Mouse (Mus musculus): ENCODE results near the gene Gpx8.

The Gpx8 gene

GRCm38 (mm10) chr13:113046211-113046883 is at the start of gene Gpx8:
Gene Gpx8, minus strand, starts transcription at chr13:113046410.
- H3K4me1 ChIP-seq (replicated peaks; ENCODE audit: low read depth, low read length) = peaks cover 14% of the 10 kb centered on the region
- no peaks in the 10 kb centered on the region for H3K36me3 ChIP-seq (ENCODE audit: insufficient read depth, low read length)
- H3K4me3 ChIP-seq (replicated peaks; ENCODE audit: low read length) = peak within 1 kb of the TSS; percentile 55
- H3K9me3 ChIP-seq (ENCODE audit: low read length) = no peaks in the 10 kb centered on the region
- H3K27me3 ChIP-seq (ENCODE audit: insufficient read depth, low read length) = peaks cover 36% of the 10 kb centered on the region
- TF ChIP-seq POU5F1 (IDR thresholded peaks at IDR 0.05; ENCODE audit: borderline replicate concordance, low read length) (no peak), NANOG (IDR thresholded peaks at IDR 0.05; ENCODE audit: borderline replicate concordance, low read length) (no peak), CTCF (conservative IDR thresholded peaks at IDR 0.05; ENCODE audit: low read length) (peak; percentile 20; the same call in 1 of the 2 replicates)

GRCm38 (mm10) chr13:113094618-113095017 is 48.4 kb upstream of the Gpx8 start:
- Histone ChIP-seq H3K9me3 (ENCODE audit: low read length) (peaks cover 10% of the 10 kb centered on the region), H3K4me1 (replicated peaks; ENCODE audit: low read depth, low read length) (no peaks in the 10 kb centered on the region), H3K27me3 (ENCODE audit: insufficient read depth, low read length) (peaks cover 13% of the 10 kb centered on the region), H3K36me3 (ENCODE audit: insufficient read depth, low read length) (no peaks in the 10 kb centered on the region), H3K4me3 (replicated peaks; ENCODE audit: low read length) (no peak overlapping the region)
- no peak for TF ChIP-seq NANOG (IDR thresholded peaks at IDR 0.05; ENCODE audit: borderline replicate concordance, low read length)
- no peak for TF ChIP-seq POU5F1 (IDR thresholded peaks at IDR 0.05; ENCODE audit: borderline replicate concordance, low read length)

GRCm38 (mm10) chr13:113090489-113090888 is 44.3 kb upstream of the Gpx8 start:
- Histone ChIP-seq H3K4me3 (replicated peaks; ENCODE audit: low read length) (no peak overlapping the region), H3K4me1 (replicated peaks; ENCODE audit: low read depth, low read length) (no peaks in the 10 kb centered on the region), H3K36me3 (ENCODE audit: insufficient read depth, low read length) (no peaks in the 10 kb centered on the region), H3K27me3 (ENCODE audit: insufficient read depth, low read length) (0 out of 2 replicates have a peak, but pooled peaks cover 5% of the 10 kb centered on the region), H3K9me3 (ENCODE audit: low read length) (peaks cover 7% of the 10 kb centered on the region)
- TF ChIP-seq NANOG (IDR thresholded peaks at IDR 0.05; ENCODE audit: borderline replicate concordance, low read length) (no peak), POU5F1 (IDR thresholded peaks at IDR 0.05; ENCODE audit: borderline replicate concordance, low read length) (no peak), CTCF (conservative IDR thresholded peaks at IDR 0.05; ENCODE audit: low read length) (no peak)

- H3K4me1 ChIP-seq (replicated peaks; ENCODE audit: low read depth, low read length) = no peaks in the 10 kb centered on the region
- H3K4me3 ChIP-seq (replicated peaks; ENCODE audit: low read length) = no peak overlapping the region
- H3K27me3 ChIP-seq (ENCODE audit: insufficient read depth, low read length) = 0 out of 2 replicates have a peak, but pooled peaks cover 11% of the 10 kb centered on the region
- no peaks in the 10 kb centered on the region for H3K9me3 ChIP-seq (ENCODE audit: low read length)
- no peaks in the 10 kb centered on the region for H3K36me3 ChIP-seq (ENCODE audit: insufficient read depth, low read length)
- TF ChIP-seq CTCF (conservative IDR thresholded peaks at IDR 0.05; ENCODE audit: low read length) (no peak), POU5F1 (IDR thresholded peaks at IDR 0.05; ENCODE audit: borderline replicate concordance, low read length) (no peak), NANOG (IDR thresholded peaks at IDR 0.05; ENCODE audit: borderline replicate concordance, low read length) (no peak)
Observed at GRCm38 (mm10) chr13:113087226-113088017, 41.2 kb upstream of the Gpx8 start.

- Histone ChIP-seq H3K9me3 (ENCODE audit: low read length) (no peaks in the 10 kb centered on the region), H3K4me3 (replicated peaks; ENCODE audit: low read length) (no peak overlapping the region), H3K27me3 (ENCODE audit: insufficient read depth, low read length) (0 out of 2 replicates have a peak, but pooled peaks cover 9% of the 10 kb centered on the region), H3K4me1 (replicated peaks; ENCODE audit: low read depth, low read length) (no peaks in the 10 kb centered on the region), H3K36me3 (ENCODE audit: insufficient read depth, low read length) (no peaks in the 10 kb centered on the region)
- TF ChIP-seq NANOG (IDR thresholded peaks at IDR 0.05; ENCODE audit: borderline replicate concordance, low read length) (no peak), POU5F1 (IDR thresholded peaks at IDR 0.05; ENCODE audit: borderline replicate concordance, low read length) (no peak), CTCF (conservative IDR thresholded peaks at IDR 0.05; ENCODE audit: low read length) (no peak)
Observed at GRCm38 (mm10) chr13:113084732-113085131, 38.5 kb upstream of the Gpx8 start.

GRCm38 (mm10) chr13:113082101-113082500 is 35.9 kb upstream of the Gpx8 start:
- Histone ChIP-seq H3K4me1 (replicated peaks; ENCODE audit: low read depth, low read length) (no peaks in the 10 kb centered on the region), H3K4me3 (replicated peaks; ENCODE audit: low read length) (no peak overlapping the region), H3K27me3 (ENCODE audit: insufficient read depth, low read length) (0 out of 2 replicates have a peak, but pooled peaks cover 5% of the 10 kb centered on the region), H3K9me3 (ENCODE audit: low read length) (no peaks in the 10 kb centered on the region), H3K36me3 (ENCODE audit: insufficient read depth, low read length) (no peaks in the 10 kb centered on the region)
- TF ChIP-seq NANOG (IDR thresholded peaks at IDR 0.05; ENCODE audit: borderline replicate concordance, low read length) (no peak), CTCF (conservative IDR thresholded peaks at IDR 0.05; ENCODE audit: low read length) (no peak), POU5F1 (IDR thresholded peaks at IDR 0.05; ENCODE audit: borderline replicate concordance, low read length) (no peak)

GRCm38 (mm10) chr13:113079021-113079420 is 32.8 kb upstream of the Gpx8 start:
- H3K9me3 ChIP-seq (ENCODE audit: low read length) = no peaks in the 10 kb centered on the region
- no peak overlapping the region for H3K4me3 ChIP-seq (replicated peaks; ENCODE audit: low read length)
- no peaks in the 10 kb centered on the region for H3K4me1 ChIP-seq (replicated peaks; ENCODE audit: low read depth, low read length)
- no peak for TF ChIP-seq NANOG (IDR thresholded peaks at IDR 0.05; ENCODE audit: borderline replicate concordance, low read length)
- TF ChIP-seq POU5F1 (IDR thresholded peaks at IDR 0.05; ENCODE audit: borderline replicate concordance, low read length) = no peak
- TF ChIP-seq CTCF (conservative IDR thresholded peaks at IDR 0.05; ENCODE audit: low read length) = no peak
- 0 out of 2 replicates have a peak, but pooled peaks cover 4% of the 10 kb centered on the region for H3K27me3 ChIP-seq (ENCODE audit: insufficient read depth, low read length)
- no peaks in the 10 kb centered on the region for H3K36me3 ChIP-seq (ENCODE audit: insufficient read depth, low read length)

GRCm38 (mm10) chr13:113064542-113064941 is 18.3 kb upstream of the Gpx8 start:
- TF ChIP-seq CTCF (conservative IDR thresholded peaks at IDR 0.05; ENCODE audit: low read length) (no peak), NANOG (IDR thresholded peaks at IDR 0.05; ENCODE audit: borderline replicate concordance, low read length) (no peak), POU5F1 (IDR thresholded peaks at IDR 0.05; ENCODE audit: borderline replicate concordance, low read length) (no peak)
- Histone ChIP-seq H3K9me3 (ENCODE audit: low read length) (no peaks in the 10 kb centered on the region), H3K36me3 (ENCODE audit: insufficient read depth, low read length) (no peaks in the 10 kb centered on the region), H3K27me3 (ENCODE audit: insufficient read depth, low read length) (no peaks in the 10 kb centered on the region), H3K4me1 (replicated peaks; ENCODE audit: low read depth, low read length) (no peaks in the 10 kb centered on the region), H3K4me3 (replicated peaks; ENCODE audit: low read length) (no peak overlapping the region)

Measured in E14TG2a.4 (cell line).